Mouse (Mus musculus): ENCODE measurements around the gene Atp8a2. TPM values are rescaled to one million over a fixed set of nuclear protein-coding genes. Genes with fewer than 3 reads are reported as not detected.
"Not testable (repeated sequence)": the region's sequence is repeated elsewhere in the genome, so short reads cannot be mapped to it uniquely, and the experiment has no call there.

Atp8a2 gene
- total RNA-seq, 2 experiments from 2014 or later: 63.0 to 71.3 TPM

DNA sequence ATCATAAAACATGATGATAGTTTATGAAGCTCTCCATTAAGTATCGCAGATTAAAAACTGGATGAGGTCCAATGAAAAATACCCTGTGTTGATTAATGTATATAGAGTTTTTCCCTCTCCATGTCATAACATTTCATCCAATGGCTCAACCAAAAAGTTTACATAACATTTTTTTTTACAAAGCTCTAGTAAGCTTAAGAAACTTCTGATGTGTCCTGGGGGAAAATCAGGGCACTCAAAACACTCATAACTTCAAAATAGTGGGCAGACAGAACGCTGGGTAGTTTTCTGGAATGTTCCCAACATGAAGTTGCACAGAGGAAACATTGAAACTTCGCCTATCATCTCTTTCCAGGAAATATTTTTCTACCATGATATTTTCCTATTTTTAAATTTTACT, 318.7 kb downstream of the Atp8a2 start:
- intact Hi-C loops (cut with DNase I): no loop called here
- DNase-seq (ENCODE audit: low spot score in 2 of 2): no peak

- DNase-seq (ENCODE audit: low spot score in 2 of 2): no peak
- intact Hi-C loops (cut with DNase I): no loop called here
These were observed 320.5 kb downstream of the Atp8a2 start for GRCm38 (mm10) chr14:59876525-59876924.

- intact Hi-C loops (cut with DNase I): no loop called here
- DNase-seq (ENCODE audit: low spot score in 2 of 2): no peak
These were observed 328.6 kb downstream of the Atp8a2 start for GRCm38 (mm10) chr14:59868369-59868768.

GRCm38 (mm10) chr14:59867749-59868148, 329.2 kb downstream of the Atp8a2 start:
- intact Hi-C loops (cut with DNase I): no loop called here
- DNase-seq (ENCODE audit: low spot score in 2 of 2): no peak

- intact Hi-C loops (cut with DNase I): no loop called here
- DNase-seq (ENCODE audit: low spot score in 2 of 2): no peak
These were observed 331.0 kb downstream of the Atp8a2 start for GRCm38 (mm10) chr14:59866001-59866400.

- intact Hi-C loops (cut with DNase I): no loop called here
- peak in 1 of 2 experiments; percentile 16 for DNase-seq (ENCODE audit: low spot score in 2 of 2)
These were observed 334.6 kb downstream of the Atp8a2 start for GRCm38 (mm10) chr14:59862351-59862750.

DNA sequence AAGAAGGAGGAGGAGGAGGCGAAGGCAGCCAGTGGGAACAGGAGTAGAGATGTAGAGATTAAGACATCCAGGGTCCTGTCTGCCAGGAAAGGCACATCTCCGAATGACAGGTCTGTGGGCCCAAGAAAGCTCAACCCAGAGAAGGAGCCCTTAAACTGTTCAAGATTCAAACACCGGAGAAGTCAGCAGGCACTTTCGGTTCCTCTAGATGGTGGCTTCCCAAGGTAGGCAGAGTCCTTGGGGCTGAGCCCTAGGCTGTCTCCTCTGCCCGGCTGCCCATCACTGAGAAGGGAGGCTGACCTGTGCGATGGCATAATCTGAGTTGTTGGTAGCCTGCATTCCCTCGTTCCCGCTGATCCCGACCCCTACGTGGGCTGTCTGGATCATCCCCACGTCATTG, 337.1 kb downstream of the Atp8a2 start:
- DNase-seq (ENCODE audit: low spot score in 2 of 2): no peak
- intact Hi-C loops (cut with DNase I): loop anchor here (10.0 kb wide), 1 partner anchor 1015 kb away; no protein-coding TSS in a partner anchor

DNA sequence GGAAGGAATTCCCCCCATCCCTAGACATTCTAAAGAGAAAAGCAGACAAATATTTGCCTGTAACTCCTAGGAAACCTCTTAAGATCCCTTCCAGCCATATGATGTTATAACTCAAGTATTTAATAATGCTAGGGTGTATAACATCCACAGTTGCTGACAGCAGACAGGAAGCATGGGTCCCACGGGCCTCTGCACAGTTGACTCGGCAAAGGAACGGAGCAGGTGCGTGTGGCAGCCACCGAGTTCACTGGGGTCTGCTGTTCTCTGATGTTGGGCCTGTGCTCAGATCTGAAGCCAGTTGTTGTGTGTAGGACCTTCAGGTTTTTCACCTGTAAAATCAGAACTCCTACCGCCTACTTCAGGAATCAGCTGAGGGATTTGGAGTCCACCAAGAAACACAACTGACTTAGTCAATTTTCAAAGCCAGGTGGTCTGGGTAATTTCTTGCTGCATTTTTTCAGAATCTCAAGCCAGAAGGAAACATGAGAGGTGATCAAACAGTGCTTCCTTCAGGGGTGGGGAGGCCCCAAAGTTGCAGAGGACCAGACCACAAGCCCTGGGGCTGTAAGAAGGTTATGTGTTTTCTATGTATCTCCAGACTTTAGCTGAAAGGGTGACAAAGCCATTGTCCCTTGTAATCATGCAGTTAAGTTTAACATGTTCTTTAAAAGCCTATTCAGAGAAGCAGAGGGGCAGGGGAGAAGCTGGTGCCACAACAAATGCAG, 338.3 kb downstream of the Atp8a2 start:
- intact Hi-C loops (cut with DNase I): loop anchor here (10.0 kb wide), 1 partner anchor 1014 kb away; no protein-coding TSS in a partner anchor
- DNase-seq (ENCODE audit: low spot score in 2 of 2): no peak

- no peak for DNase-seq (ENCODE audit: low spot score in 2 of 2)
- intact Hi-C loops (cut with DNase I): loop anchor here (10.0 kb wide), 1 partner anchor 1008 kb away; no protein-coding TSS in a partner anchor
These were observed 343.8 kb downstream of the Atp8a2 start for GRCm38 (mm10) chr14:59853139-59853538.

- no peak for DNase-seq (ENCODE audit: low spot score in 2 of 2)
These were observed 350.2 kb downstream of the Atp8a2 start for GRCm38 (mm10) chr14:59846609-59847375.

GRCm38 (mm10) chr14:59843264-59843942, 353.6 kb downstream of the Atp8a2 start:
- intact Hi-C loops (cut with DNase I): no loop called here
- DNase-seq (ENCODE audit: low spot score in 2 of 2): no peak

More at GRCm38 (mm10) chr14:59846609-59847375, 350.2 kb downstream of the Atp8a2 start:
- intact Hi-C loops (cut with DNase I): no loop called here

GRCm38 (mm10) chr14:59839951-59840720, 356.8 kb downstream of the Atp8a2 start:
- no peak for DNase-seq (ENCODE audit: low spot score in 2 of 2)
- intact Hi-C loops (cut with DNase I): no loop called here

GRCm38 (mm10) chr14:59838446-59839259, 358.3 kb downstream of the Atp8a2 start:
- DNase-seq (ENCODE audit: low spot score in 2 of 2); intact Hi-C loops (cut with DNase I): not testable (repeated sequence)

GRCm38 (mm10) chr14:59837691-59838241, 359.2 kb downstream of the Atp8a2 start:
- intact Hi-C loops (cut with DNase I); DNase-seq (ENCODE audit: low spot score in 2 of 2): not testable (repeated sequence)

GRCm38 (mm10) chr14:59836876-59837543, 360.0 kb downstream of the Atp8a2 start:
- intact Hi-C loops (cut with DNase I): no loop called here
- DNase-seq (ENCODE audit: low spot score in 2 of 2): peak in 1 of 2 experiments; percentile 75

- intact Hi-C loops (cut with DNase I): no loop called here
- no peak for DNase-seq (ENCODE audit: low spot score in 2 of 2)
These were observed 367.4 kb downstream of the Atp8a2 start for GRCm38 (mm10) chr14:59829580-59829979.

DNA sequence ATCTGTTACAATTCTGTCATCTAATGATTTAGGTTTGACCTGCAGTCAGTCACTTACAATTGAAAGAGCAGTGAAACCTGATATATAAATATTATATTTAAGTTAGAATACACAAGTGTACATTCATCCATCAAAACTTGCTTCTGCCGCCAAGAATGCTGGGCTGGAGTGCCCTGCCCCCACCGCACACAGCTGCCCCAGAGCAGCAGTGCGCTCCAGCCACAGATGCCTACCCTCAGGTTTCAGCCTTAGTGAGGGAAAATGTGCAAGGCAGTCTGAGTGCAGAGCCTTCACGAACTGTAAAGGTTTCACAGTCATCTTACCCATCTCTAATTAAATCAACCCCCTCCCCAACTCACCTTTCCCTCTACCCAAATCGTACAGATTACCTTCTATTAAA, 369.6 kb downstream of the Atp8a2 start:
- DNase-seq (ENCODE audit: low spot score in 2 of 2): no peak
- intact Hi-C loops (cut with DNase I): no loop called here

- intact Hi-C loops (cut with DNase I): no loop called here
- no peak for DNase-seq (ENCODE audit: low spot score in 2 of 2)
These were observed 376.9 kb downstream of the Atp8a2 start for GRCm38 (mm10) chr14:59820115-59820419.
